Mouse (Mus musculus): Measurements from ENCODE around the gene Zfp987. TPM values are rescaled to one million over a fixed set of nuclear protein-coding genes. Genes with fewer than 3 reads are reported as not detected.
"Not testable (repeated sequence)": the region's sequence is repeated elsewhere in the genome, so short reads cannot be mapped to it uniquely, and the experiment has no call there.

Gene Zfp987
- polyA plus RNA-seq, 1 experiment from 2014 or later, result not detected

- not testable (repeated sequence) for ATAC-seq; H3K4me1 ChIP-seq (ENCODE audit: insufficient read depth, low read depth, low read length); H3K27me3 ChIP-seq (replicated peaks; ENCODE audit: insufficient read depth, low read length); H3K27ac ChIP-seq (ENCODE audit: low read length); H3K9ac ChIP-seq (replicated peaks; ENCODE audit: low read depth); H3K9me3 ChIP-seq (ENCODE audit: low read length); H3K4me3 ChIP-seq (ENCODE audit: low read depth, low read length); H3K36me3 ChIP-seq (ENCODE audit: insufficient read depth, low read length); H3K4me2 ChIP-seq (replicated peaks; ENCODE audit: low read depth, low read length)
- DNase-seq (ENCODE audit: low spot score), result peak; percentile 4
- 72% methylated on average over 3 of the region's 3 CpGs for WGBS
Measured at GRCm38 (mm10) chr4:146167202-146167832, 70.2 kb downstream of the Zfp987 start.

- not testable (repeated sequence) for H3K36me3 ChIP-seq (ENCODE audit: insufficient read depth, low read length); H3K9me3 ChIP-seq (ENCODE audit: low read length); H3K4me2 ChIP-seq (replicated peaks; ENCODE audit: low read depth, low read length); H3K9ac ChIP-seq (replicated peaks; ENCODE audit: low read depth); H3K4me1 ChIP-seq (ENCODE audit: insufficient read depth, low read depth, low read length); H3K4me3 ChIP-seq (ENCODE audit: low read depth, low read length); H3K27ac ChIP-seq (ENCODE audit: low read length); H3K27me3 ChIP-seq (replicated peaks; ENCODE audit: insufficient read depth, low read length)
- DNase-seq (ENCODE audit: low spot score), result peak; percentile 36
- peak; percentile 35; the same call in 1 of the 2 replicates for ATAC-seq
- WGBS, result 79% methylated on average over 10 of the region's 10 CpGs
Measured at GRCm38 (mm10) chr4:146167879-146168532, 70.9 kb downstream of the Zfp987 start.

GRCm38 (mm10) chr4:146168730-146169215, 71.7 kb downstream of the Zfp987 start:
- not testable (repeated sequence) for H3K4me1 ChIP-seq (ENCODE audit: insufficient read depth, low read depth, low read length); H3K27ac ChIP-seq (ENCODE audit: low read length); H3K27me3 ChIP-seq (replicated peaks; ENCODE audit: insufficient read depth, low read length); H3K4me2 ChIP-seq (replicated peaks; ENCODE audit: low read depth, low read length); DNase-seq (ENCODE audit: low spot score); H3K9me3 ChIP-seq (ENCODE audit: low read length); H3K4me3 ChIP-seq (ENCODE audit: low read depth, low read length); H3K9ac ChIP-seq (replicated peaks; ENCODE audit: low read depth); H3K36me3 ChIP-seq (ENCODE audit: insufficient read depth, low read length)
- peak; percentile 58 for ATAC-seq
- no CpG with 5 or more reads among the region's 2 CpGs for WGBS

- peak; percentile 6 for DNase-seq (ENCODE audit: low spot score)
- not testable (repeated sequence) for H3K9ac ChIP-seq (replicated peaks; ENCODE audit: low read depth); H3K4me3 ChIP-seq (ENCODE audit: low read depth, low read length); H3K27ac ChIP-seq (ENCODE audit: low read length); H3K4me1 ChIP-seq (ENCODE audit: insufficient read depth, low read depth, low read length); H3K9me3 ChIP-seq (ENCODE audit: low read length); H3K4me2 ChIP-seq (replicated peaks; ENCODE audit: low read depth, low read length); ATAC-seq; H3K27me3 ChIP-seq (replicated peaks; ENCODE audit: insufficient read depth, low read length); H3K36me3 ChIP-seq (ENCODE audit: insufficient read depth, low read length)
- 53% methylated on average over 3 of the region's 4 CpGs for WGBS
Measured at GRCm38 (mm10) chr4:146173378-146174226, 76.5 kb downstream of the Zfp987 start.

Other genes starting within 250 kb of the Zfp987 start
- gene Zfp986, start 228.5 kb upstream of the Zfp987 start, polyA plus RNA-seq (2015; fragmentation: Nextera tagmentation; extraction: Ambion mirVana), result not detected in 2 replicates
- gene Zfp600, start 59.5 kb downstream of the Zfp987 start, polyA plus RNA-seq (2015; fragmentation: Nextera tagmentation; extraction: Ambion mirVana), result not detected in 2 replicates

Measured in lung, postnatal 0 days (tissue).